Mouse (Mus musculus): ENCODE measurements around the gene Tspan12. TPM values are rescaled to one million over a fixed set of nuclear protein-coding genes. Genes with fewer than 3 reads are reported as not detected.
"Not testable (repeated sequence)": the region's sequence is repeated elsewhere in the genome, so short reads cannot be mapped to it uniquely, and the experiment has no call there.

Tspan12 gene
- total RNA-seq, 1 experiment, result 2.5 TPM

- Histone ChIP-seq H3K9ac (ENCODE audit: insufficient read depth, low read depth, low read length, poor library complexity, severe bottlenecking) (no peak overlapping the region), H3K4me3 (ENCODE audit: insufficient read depth in 1 of 2, low read depth in 1 of 2, low read length in 2 of 2, poor library complexity in 1 of 2, severe bottlenecking in 1 of 2) (no peak overlapping the region), H3K36me3 (ENCODE audit: control insufficient read depth, insufficient read depth, low read length, poor library complexity, severe bottlenecking) (no peaks in the 10 kb centered on the region), H3K9me3 (ENCODE audit: control insufficient read depth, insufficient read depth, low read depth, low read length) (no peaks in the 10 kb centered on the region), H3K4me1 (ENCODE audit: control insufficient read depth in 2 of 2, insufficient read depth in 2 of 2, low read length in 2 of 2, poor library complexity in 1 of 2) (no peaks in the 10 kb centered on the region), H3K27ac (ENCODE audit: insufficient read depth, low read depth, low read length, poor library complexity, severe bottlenecking) (no peak overlapping the region)
- DNase-seq (ENCODE audit: low read depth, low spot score), result no peak
- no peak for TF ChIP-seq MAFK (IDR thresholded peaks at IDR 0.05; ENCODE audit: insufficient read depth, low read depth, low read length)
- no peak for TF ChIP-seq CHD2 (IDR thresholded peaks at IDR 0.05; ENCODE audit: low read depth, low read length)
- no peak for TF ChIP-seq ZC3H11A (IDR thresholded peaks at IDR 0.05; ENCODE audit: borderline replicate concordance, low read depth, low read length)
- TF ChIP-seq ZNF384 (IDR thresholded peaks at IDR 0.05; ENCODE audit: low read depth, low read length), result no peak
- TF ChIP-seq HCFC1 (IDR thresholded peaks at IDR 0.05; ENCODE audit: borderline replicate concordance, insufficient read depth, low read length), result no peak
- in situ Hi-C loops (cut with MboI; ENCODE audit: low sequenced_read_pairs in 2 of 2, unreplicated experiment in 2 of 2), result loop anchor here (10.0 to 25.0 kb wide), 2 partner anchors 290 to 293 kb away; no protein-coding TSS in a partner anchor
These were observed 57.8 kb downstream of the Tspan12 start for GRCm38 (mm10) chr6:21794337-21795071.

GRCm38 (mm10) chr6:21791307-21791706 is 61.0 kb downstream of the Tspan12 start:
- H3K4me3 ChIP-seq (ENCODE audit: insufficient read depth in 1 of 2, low read depth in 1 of 2, low read length in 2 of 2, poor library complexity in 1 of 2, severe bottlenecking in 1 of 2), result no peak overlapping the region
- H3K9ac ChIP-seq (ENCODE audit: insufficient read depth, low read depth, low read length, poor library complexity, severe bottlenecking), result no peak overlapping the region
- DNase-seq (ENCODE audit: low read depth, low spot score), result no peak
- no peaks in the 10 kb centered on the region for H3K9me3 ChIP-seq (ENCODE audit: control insufficient read depth, insufficient read depth, low read depth, low read length)
- H3K27ac ChIP-seq (ENCODE audit: insufficient read depth, low read depth, low read length, poor library complexity, severe bottlenecking), result no peak overlapping the region
- no peaks in the 10 kb centered on the region for H3K36me3 ChIP-seq (ENCODE audit: control insufficient read depth, insufficient read depth, low read length, poor library complexity, severe bottlenecking)
- no peaks in the 10 kb centered on the region for H3K4me1 ChIP-seq (ENCODE audit: control insufficient read depth in 2 of 2, insufficient read depth in 2 of 2, low read length in 2 of 2, poor library complexity in 1 of 2)
- TF ChIP-seq HCFC1 (IDR thresholded peaks at IDR 0.05; ENCODE audit: borderline replicate concordance, insufficient read depth, low read length), result no peak
- no peak for TF ChIP-seq ZC3H11A (IDR thresholded peaks at IDR 0.05; ENCODE audit: borderline replicate concordance, low read depth, low read length)
- no peak for TF ChIP-seq MAFK (IDR thresholded peaks at IDR 0.05; ENCODE audit: insufficient read depth, low read depth, low read length)
- TF ChIP-seq ZNF384 (IDR thresholded peaks at IDR 0.05; ENCODE audit: low read depth, low read length), result no peak
- no peak for TF ChIP-seq CHD2 (IDR thresholded peaks at IDR 0.05; ENCODE audit: low read depth, low read length)
- in situ Hi-C loops (cut with MboI; ENCODE audit: low sequenced_read_pairs in 2 of 2, unreplicated experiment in 2 of 2), result loop anchor here (10.0 to 25.0 kb wide), 2 partner anchors 293 to 296 kb away; no protein-coding TSS in a partner anchor

- H3K9me3 ChIP-seq (ENCODE audit: control insufficient read depth, insufficient read depth, low read depth, low read length), result no peaks in the 10 kb centered on the region
- no peak overlapping the region for H3K27ac ChIP-seq (ENCODE audit: insufficient read depth, low read depth, low read length, poor library complexity, severe bottlenecking)
- TF ChIP-seq ZC3H11A (IDR thresholded peaks at IDR 0.05; ENCODE audit: borderline replicate concordance, low read depth, low read length) (no peak), HCFC1 (IDR thresholded peaks at IDR 0.05; ENCODE audit: borderline replicate concordance, insufficient read depth, low read length) (no peak), CHD2 (IDR thresholded peaks at IDR 0.05; ENCODE audit: low read depth, low read length) (no peak), ZNF384 (IDR thresholded peaks at IDR 0.05; ENCODE audit: low read depth, low read length) (no peak), MAFK (IDR thresholded peaks at IDR 0.05; ENCODE audit: insufficient read depth, low read depth, low read length) (no peak)
- in situ Hi-C loops (cut with MboI; ENCODE audit: low sequenced_read_pairs in 2 of 2, unreplicated experiment in 2 of 2), result loop anchor here (10.0 to 25.0 kb wide), 2 partner anchors 294 to 297 kb away; no protein-coding TSS in a partner anchor
- H3K4me1 ChIP-seq (ENCODE audit: control insufficient read depth in 2 of 2, insufficient read depth in 2 of 2, low read length in 2 of 2, poor library complexity in 1 of 2), result no peaks in the 10 kb centered on the region
- H3K36me3 ChIP-seq (ENCODE audit: control insufficient read depth, insufficient read depth, low read length, poor library complexity, severe bottlenecking), result no peaks in the 10 kb centered on the region
- no peak for DNase-seq (ENCODE audit: low read depth, low spot score)
- H3K4me3 ChIP-seq (ENCODE audit: insufficient read depth in 1 of 2, low read depth in 1 of 2, low read length in 2 of 2, poor library complexity in 1 of 2, severe bottlenecking in 1 of 2), result no peak overlapping the region
- H3K9ac ChIP-seq (ENCODE audit: insufficient read depth, low read depth, low read length, poor library complexity, severe bottlenecking), result no peak overlapping the region
These were observed 61.7 kb downstream of the Tspan12 start for GRCm38 (mm10) chr6:21790550-21791086.

- Histone ChIP-seq H3K4me1 (ENCODE audit: control insufficient read depth in 2 of 2, insufficient read depth in 2 of 2, low read length in 2 of 2, poor library complexity in 1 of 2) (no peaks in the 10 kb centered on the region), H3K9me3 (ENCODE audit: control insufficient read depth, insufficient read depth, low read depth, low read length) (no peaks in the 10 kb centered on the region), H3K36me3 (ENCODE audit: control insufficient read depth, insufficient read depth, low read length, poor library complexity, severe bottlenecking) (no peaks in the 10 kb centered on the region), H3K9ac (ENCODE audit: insufficient read depth, low read depth, low read length, poor library complexity, severe bottlenecking) (no peak overlapping the region), H3K27ac (ENCODE audit: insufficient read depth, low read depth, low read length, poor library complexity, severe bottlenecking) (no peak overlapping the region), H3K4me3 (ENCODE audit: insufficient read depth in 1 of 2, low read depth in 1 of 2, low read length in 2 of 2, poor library complexity in 1 of 2, severe bottlenecking in 1 of 2) (no peak overlapping the region)
- in situ Hi-C loops (cut with MboI; ENCODE audit: low sequenced_read_pairs in 2 of 2, unreplicated experiment in 2 of 2), result loop anchor here (10.0 to 25.0 kb wide), 2 partner anchors 295 to 297 kb away; no protein-coding TSS in a partner anchor
- no peak for DNase-seq (ENCODE audit: low read depth, low spot score)
- TF ChIP-seq MAFK (IDR thresholded peaks at IDR 0.05; ENCODE audit: insufficient read depth, low read depth, low read length) (no peak), ZC3H11A (IDR thresholded peaks at IDR 0.05; ENCODE audit: borderline replicate concordance, low read depth, low read length) (no peak), ZNF384 (IDR thresholded peaks at IDR 0.05; ENCODE audit: low read depth, low read length) (no peak), CHD2 (IDR thresholded peaks at IDR 0.05; ENCODE audit: low read depth, low read length) (no peak), HCFC1 (IDR thresholded peaks at IDR 0.05; ENCODE audit: borderline replicate concordance, insufficient read depth, low read length) (no peak)
These were observed 62.3 kb downstream of the Tspan12 start for GRCm38 (mm10) chr6:21790036-21790435.

GRCm38 (mm10) chr6:21789582-21789981 is 62.7 kb downstream of the Tspan12 start:
- H3K9ac ChIP-seq (ENCODE audit: insufficient read depth, low read depth, low read length, poor library complexity, severe bottlenecking); H3K27ac ChIP-seq (ENCODE audit: insufficient read depth, low read depth, low read length, poor library complexity, severe bottlenecking); H3K4me1 ChIP-seq (ENCODE audit: control insufficient read depth in 2 of 2, insufficient read depth in 2 of 2, low read length in 2 of 2, poor library complexity in 1 of 2); H3K36me3 ChIP-seq (ENCODE audit: control insufficient read depth, insufficient read depth, low read length, poor library complexity, severe bottlenecking); H3K4me3 ChIP-seq (ENCODE audit: insufficient read depth in 1 of 2, low read depth in 1 of 2, low read length in 2 of 2, poor library complexity in 1 of 2, severe bottlenecking in 1 of 2); DNase-seq (ENCODE audit: low read depth, low spot score); H3K9me3 ChIP-seq (ENCODE audit: control insufficient read depth, insufficient read depth, low read depth, low read length): not testable (repeated sequence)
- in situ Hi-C loops (cut with MboI; ENCODE audit: low sequenced_read_pairs in 2 of 2, unreplicated experiment in 2 of 2), result loop anchor here in 1 of 2 experiments (25.0 kb wide), 1 partner anchor 298 kb away; no protein-coding TSS in a partner anchor
